Mouse (Mus musculus): ENCODE measurements around the gene Msantd2.
A peak's percentile ranks its signal among the peaks of the same experiment; 100 is the strongest.

Gene Msantd2

GRCm38 (mm10) chr9:37540701-37541575, 51.8 kb downstream of the Msantd2 start:
- DNase-seq (ENCODE audit: low spot score in 2 of 2): peak in 1 of 2 experiments; percentile 37

DNA sequence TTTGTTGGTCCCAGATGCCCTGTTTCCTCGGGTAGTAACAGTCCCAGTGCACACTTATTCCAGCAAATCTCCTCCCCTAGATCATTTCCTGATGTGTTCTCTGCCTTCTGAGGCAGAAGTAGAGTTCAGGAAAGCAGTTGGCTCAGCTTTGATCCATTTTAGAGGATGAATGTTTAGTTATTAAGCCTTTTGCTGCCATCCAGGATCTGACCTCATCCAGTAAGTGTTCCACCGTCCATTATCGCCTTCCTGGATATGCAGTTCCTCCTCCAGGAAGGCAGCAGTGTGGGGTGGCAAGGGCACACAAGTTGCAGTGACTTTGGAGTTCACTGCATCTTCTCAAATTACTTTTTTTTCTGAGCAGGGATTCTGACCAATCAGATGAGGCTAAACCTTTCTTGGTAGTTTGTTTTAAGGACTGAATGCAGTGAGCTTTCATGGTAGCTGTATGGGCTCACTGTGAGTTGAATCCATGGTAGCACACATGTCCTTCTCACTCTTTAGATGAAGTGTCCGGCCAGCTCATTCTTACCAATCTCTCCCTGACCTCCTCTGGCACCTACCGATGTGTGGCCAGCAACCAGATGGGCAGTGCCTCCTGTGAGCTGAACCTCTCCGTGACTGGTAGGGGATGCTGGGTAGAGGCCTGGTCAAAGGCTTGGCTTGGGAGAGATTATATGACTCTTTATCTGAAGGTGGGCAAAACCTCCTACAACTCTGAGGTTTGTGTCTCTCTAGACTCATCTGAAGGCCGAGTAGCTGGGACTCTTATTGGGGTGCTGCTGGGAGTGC, 52.9 kb downstream of the Msantd2 start:
- DNase-seq (ENCODE audit: low spot score in 2 of 2): no peak

- DNase-seq (ENCODE audit: low spot score in 2 of 2): no peak
Observed at GRCm38 (mm10) chr9:37543869-37544440, 54.8 kb downstream of the Msantd2 start.

GRCm38 (mm10) chr9:37544447-37545165, 55.5 kb downstream of the Msantd2 start:
- peak; percentile 78 to 82 for DNase-seq (ENCODE audit: low spot score in 2 of 2)

- DNase-seq (ENCODE audit: low spot score in 2 of 2): no peak
Observed at GRCm38 (mm10) chr9:37545166-37545610, 56.1 kb downstream of the Msantd2 start.

DNA sequence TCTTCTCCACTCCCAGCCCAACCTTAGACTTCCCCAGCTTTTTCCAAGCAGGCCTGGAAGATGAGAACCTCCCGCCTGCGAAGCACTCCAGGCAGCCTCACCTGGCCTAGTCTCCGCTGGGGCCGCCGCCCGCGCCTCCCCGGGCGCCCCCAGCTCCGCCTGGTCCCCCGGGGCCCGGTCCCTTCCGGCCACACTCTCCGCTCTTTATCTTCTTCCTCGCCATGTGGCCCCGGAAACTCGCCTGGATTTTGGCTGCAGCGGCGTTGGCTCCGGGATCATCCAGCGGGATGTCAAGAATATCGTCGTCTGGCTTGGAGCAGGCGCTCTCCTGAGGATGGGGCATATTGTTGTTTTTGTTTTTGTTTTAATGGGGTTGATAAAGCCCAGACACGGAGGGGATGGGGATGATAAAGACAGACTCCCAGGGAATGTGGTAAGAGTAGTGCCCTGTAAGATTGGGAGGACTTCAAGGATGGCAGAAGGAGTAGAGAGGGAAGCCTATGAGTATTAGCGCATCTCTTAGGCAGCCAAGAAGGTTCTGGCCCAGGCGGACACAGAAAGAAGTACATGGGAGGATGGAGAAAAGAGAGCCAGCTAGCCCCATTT, 56.8 kb downstream of the Msantd2 start:
- no peak for DNase-seq (ENCODE audit: low spot score in 2 of 2)

- no peak for DNase-seq (ENCODE audit: low spot score in 2 of 2)
Observed at GRCm38 (mm10) chr9:37546889-37547288, 57.8 kb downstream of the Msantd2 start.

DNA sequence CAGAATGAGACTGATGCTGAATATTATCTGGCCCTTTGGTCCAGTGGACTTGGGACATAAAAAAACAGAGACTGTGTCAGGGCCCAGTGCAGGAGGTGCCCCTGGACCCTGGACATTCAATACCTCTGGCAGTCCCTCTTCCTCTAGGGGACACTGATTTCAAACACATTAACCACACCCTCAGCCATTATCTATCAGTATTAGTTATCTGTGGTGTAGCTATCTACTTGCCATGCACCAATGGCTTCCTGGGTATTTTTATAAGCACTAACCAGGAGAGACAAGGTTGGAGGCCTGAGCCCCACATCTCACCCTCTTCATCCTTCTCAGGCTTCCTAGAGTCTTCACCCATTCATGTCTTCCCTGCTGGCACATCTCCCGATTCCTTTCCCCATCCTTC, 61.3 kb downstream of the Msantd2 start:
- no peak for DNase-seq (ENCODE audit: low spot score in 2 of 2)

DNA sequence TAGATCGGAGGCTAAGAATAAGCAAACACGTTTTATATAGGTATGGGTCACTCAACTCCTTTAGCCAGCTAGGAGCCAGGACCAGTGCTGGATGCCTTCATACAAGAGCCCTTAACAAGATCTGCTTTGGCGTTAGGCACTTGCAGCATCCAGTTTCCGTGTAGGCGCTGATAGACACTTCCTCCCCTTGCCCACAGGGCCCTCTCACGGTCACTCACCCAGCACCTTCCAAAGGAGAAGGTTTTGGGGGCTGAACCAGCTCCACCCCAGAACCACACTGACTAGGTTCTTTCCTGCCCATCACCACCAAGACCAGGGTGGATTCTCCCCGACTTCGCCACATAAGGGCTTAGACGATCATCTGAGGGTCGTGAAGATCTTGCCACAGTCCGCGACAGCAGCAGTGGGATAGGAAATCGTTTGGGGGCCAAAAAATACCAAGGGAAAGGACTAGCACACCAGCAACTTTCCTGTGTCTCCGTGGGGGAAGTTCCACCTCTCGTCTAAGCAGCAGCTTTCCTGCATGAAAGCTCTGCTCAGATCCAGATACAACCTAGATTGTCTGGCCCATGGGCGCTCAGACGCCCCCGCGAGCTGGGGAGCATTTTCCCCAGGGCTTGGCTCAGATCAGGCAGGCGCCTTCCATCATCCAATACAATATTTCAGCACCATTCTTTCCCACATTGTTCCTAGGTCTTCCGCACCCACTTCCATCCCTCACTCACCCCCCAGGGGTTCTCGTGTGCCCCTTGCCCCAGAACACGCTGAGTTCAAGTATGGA, 62.8 kb downstream of the Msantd2 start:
- peak in 1 of 2 experiments; percentile 51 for DNase-seq (ENCODE audit: low spot score in 2 of 2)

DNA sequence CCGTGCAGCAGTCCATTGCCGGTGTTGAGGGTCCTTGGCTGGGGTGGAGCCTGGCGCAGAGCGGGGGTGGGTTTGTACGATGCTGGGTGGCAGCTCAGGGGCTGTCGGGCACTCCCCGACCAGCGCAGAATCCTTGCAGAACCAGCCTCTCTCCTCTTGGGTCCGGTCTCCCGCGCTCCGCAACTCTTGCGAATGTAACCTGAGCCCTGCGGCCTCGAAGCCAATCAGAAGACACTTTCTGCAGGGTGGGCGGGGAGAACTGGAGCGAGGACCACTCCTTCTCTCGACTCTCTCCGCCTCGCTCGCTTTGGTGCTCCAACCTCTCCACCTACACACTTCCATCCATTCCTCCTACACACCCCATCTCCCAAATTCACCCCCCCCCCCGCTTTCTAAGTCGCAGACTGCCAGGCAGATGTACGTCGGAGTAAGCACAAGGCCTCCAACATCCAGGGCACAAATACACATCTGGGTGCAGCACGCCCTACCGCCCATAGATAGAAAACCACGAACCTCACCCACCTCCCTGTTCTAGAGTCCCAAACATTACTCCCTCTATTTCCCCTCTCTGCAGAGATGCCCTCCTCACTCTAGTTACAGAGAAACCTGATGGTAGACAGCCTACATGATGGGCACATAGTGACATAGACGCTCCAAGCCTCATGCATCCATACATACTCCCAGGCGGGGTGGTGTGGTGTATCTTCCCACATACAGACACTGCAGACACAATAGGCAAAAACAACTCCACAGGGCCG, 63.6 kb downstream of the Msantd2 start, which contains the start of gene Nrgn:
Nrgn (minus strand) TSS at position 369 of the 758 bp plus-strand sequence.
- DNase-seq (ENCODE audit: low spot score in 2 of 2): peak; percentile 94 to 96

DNA sequence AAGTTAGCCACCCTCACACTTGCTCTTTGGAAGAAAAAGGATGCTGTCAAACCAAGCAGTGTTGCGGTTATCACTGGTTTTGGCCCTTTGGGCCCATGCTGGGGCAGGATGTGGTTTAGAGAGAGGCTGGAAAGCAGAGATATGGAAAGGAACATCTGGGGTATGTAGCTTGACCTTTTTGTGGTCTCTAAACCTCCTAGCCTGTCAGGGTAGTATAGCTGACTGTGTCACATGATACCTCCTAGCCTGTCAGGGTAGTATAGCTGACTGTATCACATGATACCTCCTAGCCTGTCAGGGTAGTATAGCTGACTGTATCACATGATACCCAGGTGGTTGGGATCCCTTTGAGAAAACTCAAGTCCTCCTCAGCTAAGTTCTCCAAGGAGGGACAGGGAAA, 65.2 kb downstream of the Msantd2 start:
- no peak for DNase-seq (ENCODE audit: low spot score in 2 of 2)

DNA sequence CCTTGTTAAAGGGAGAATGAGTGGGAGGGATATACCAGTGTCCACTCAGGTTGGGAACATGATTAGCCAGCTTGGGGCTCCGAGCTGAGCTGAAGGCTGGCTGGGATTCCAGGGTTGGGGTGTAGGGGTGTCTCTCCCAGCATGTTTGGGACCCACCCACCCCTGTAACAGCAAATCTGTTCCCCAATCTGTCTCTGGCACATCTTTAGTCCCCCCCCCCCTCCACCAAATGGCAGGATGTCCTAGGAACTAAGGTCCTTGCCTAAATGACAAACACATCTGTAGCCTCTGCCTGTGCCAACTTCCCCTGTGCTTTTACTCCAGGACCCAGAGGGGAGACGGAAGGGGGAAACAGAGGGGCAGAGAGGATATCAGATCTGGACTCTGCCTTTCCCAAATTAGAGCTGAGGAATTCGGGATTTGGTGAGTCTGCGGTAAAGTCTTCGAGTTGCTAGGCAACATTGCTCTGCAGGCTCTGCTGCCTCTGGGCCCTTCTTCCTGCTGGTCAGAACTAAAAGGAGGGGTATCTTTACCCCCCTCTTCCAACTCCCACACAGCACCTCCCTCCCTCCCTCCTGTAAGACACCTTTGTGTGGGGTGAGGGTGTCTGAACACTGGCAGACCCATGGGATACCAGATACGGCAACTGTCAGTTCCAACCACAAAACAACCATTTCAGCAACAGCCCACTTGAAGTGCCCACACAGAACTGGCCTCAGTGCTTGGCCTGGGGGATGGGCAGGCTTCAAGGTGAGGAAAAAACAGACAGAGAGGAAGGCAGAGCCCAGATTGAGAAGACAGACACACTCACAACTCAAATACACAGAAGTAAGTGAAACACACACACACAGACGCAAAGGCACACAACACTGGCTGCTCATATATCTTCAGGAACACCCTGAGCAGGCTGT, 66.0 kb downstream of the Msantd2 start, which contains the start of gene Siae:
Siae (plus strand) TSS at position 861 of the 911 bp plus-strand sequence.
- DNase-seq (ENCODE audit: low spot score in 2 of 2): peak; percentile 54 to 71

- peak; percentile 60 to 74 for DNase-seq (ENCODE audit: low spot score in 2 of 2)
Observed at GRCm38 (mm10) chr9:37556366-37556765, 67.2 kb downstream of the Msantd2 start.

DNA sequence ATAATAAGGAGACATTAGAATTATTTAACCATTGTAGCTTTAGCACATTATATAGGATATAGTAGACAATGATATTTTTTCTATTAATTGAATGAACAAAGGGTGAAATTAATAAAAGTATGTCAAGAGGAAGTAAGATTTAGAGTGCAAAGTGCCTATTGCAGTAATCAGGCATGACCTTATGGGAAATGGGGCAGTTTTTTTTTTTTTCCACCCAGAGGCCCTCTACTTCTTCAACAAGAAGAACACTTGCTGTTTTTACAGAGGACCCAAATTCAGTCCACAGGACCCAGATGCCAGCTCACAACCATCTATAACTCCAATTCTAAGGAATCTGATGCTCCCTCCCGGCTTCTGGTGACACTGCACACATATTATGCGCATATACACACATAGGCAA, 71.5 kb downstream of the Msantd2 start:
- DNase-seq (ENCODE audit: low spot score in 2 of 2): no peak

- no peak for DNase-seq (ENCODE audit: low spot score in 2 of 2)
Observed at GRCm38 (mm10) chr9:37563805-37564204, 74.7 kb downstream of the Msantd2 start.

- DNase-seq (ENCODE audit: low spot score in 2 of 2): no peak
Observed at GRCm38 (mm10) chr9:37567019-37567418, 77.9 kb downstream of the Msantd2 start.

- DNase-seq (ENCODE audit: low spot score in 2 of 2): no peak
Observed at GRCm38 (mm10) chr9:37567454-37567853, 78.3 kb downstream of the Msantd2 start.

GRCm38 (mm10) chr9:37567892-37568604, 78.9 kb downstream of the Msantd2 start:
- peak; percentile 68 to 70 for DNase-seq (ENCODE audit: low spot score in 2 of 2)

Data from right cerebral cortex, postnatal 10 days (tissue).